ENCODE assay signal across 9 mouse cellular contexts in genomic region chr15:99092870-99093269, GRCm38 (mm10). TPM values are rescaled to one million over a fixed set of nuclear protein-coding genes. Genes with fewer than 3 reads are reported as not detected.
DNase-seq lines count a peak whose midpoint lies in the region; ATAC-seq lines count a peak whose summit lies in the region.
"Had no signal": no experiment of that assay in that cellular context is flagged by ENCODE, and none has a peak within 500 bp of the region (broad histone marks: within the 10 kb centered on the region; RNA-seq: fewer than 3 reads in every experiment).

Gene Dnajc22, plus strand, starts transcription at chr15:99093170.

- DNase-seq in heart, postnatal 36 days: no peak
- DNase-seq in MEL-GATA-1-ER (ENCODE audit: extremely low read depth, low read depth): peak; percentile 41
- no peak for DNase-seq in layer of hippocampus, postnatal 10 days (ENCODE audit: low spot score in 2 of 2)
- DNase-seq in cerebellum, adult 18-20 months: no peak
- DNase-seq in T-cell, adult 2 months (ENCODE audit: low spot score): no peak

- ATAC-seq in heart, embryonic 14.5 days (ENCODE audit: insufficient number of reproducible peaks, insufficient read depth, low FRiP score, low read depth): no peak
- ATAC-seq in hindbrain, embryonic 13.5 days (ENCODE audit: low FRiP score): no peak
- no peak for ATAC-seq in midbrain, embryonic 12.5 days (ENCODE audit: low FRiP score, low read depth)

- H3K27me3 ChIP-seq in heart, embryonic 14.5 days (ENCODE audit: control insufficient read depth, insufficient read depth, low read length): peaks cover 96% of the 10 kb centered on the region
- peaks cover 89% of the 10 kb centered on the region for H3K27me3 ChIP-seq in hindbrain, embryonic 13.5 days
- H3K27me3 ChIP-seq in midbrain, embryonic 12.5 days: peaks cover 94% of the 10 kb centered on the region

- peak within 1 kb of the TSS; percentile 62 for H3K9ac ChIP-seq in heart, embryonic 14.5 days (ENCODE audit: low read length)
- H3K9ac ChIP-seq in hindbrain, embryonic 13.5 days: peak within 1 kb of the TSS; percentile 73
- H3K9ac ChIP-seq in midbrain, embryonic 12.5 days (replicated peaks): peak within 1 kb of the TSS; percentile 47

- H3K9me3 ChIP-seq in heart, embryonic 14.5 days (ENCODE audit: control insufficient read depth, low read length): no peaks in the 10 kb centered on the region
- no peaks in the 10 kb centered on the region for H3K9me3 ChIP-seq in hindbrain, embryonic 13.5 days
- H3K9me3 ChIP-seq in midbrain, embryonic 12.5 days: no peaks in the 10 kb centered on the region
- H3K9me3 ChIP-seq: G1E had no signal

- peak within 1 kb of the TSS; percentile 91 for H3K4me2 ChIP-seq in heart, embryonic 14.5 days (ENCODE audit: low read length)
- H3K4me2 ChIP-seq in hindbrain, embryonic 13.5 days: peak within 1 kb of the TSS; percentile 80
- H3K4me2 ChIP-seq in midbrain, embryonic 12.5 days (replicated peaks): peak within 1 kb of the TSS; percentile 81

- H3K36me3 ChIP-seq in heart, embryonic 14.5 days (ENCODE audit: control insufficient read depth, insufficient read depth, low read length): no peaks in the 10 kb centered on the region
- H3K36me3 ChIP-seq in hindbrain, embryonic 13.5 days: no peaks in the 10 kb centered on the region
- H3K36me3 ChIP-seq in midbrain, embryonic 12.5 days: no peaks in the 10 kb centered on the region
- H3K36me3 ChIP-seq: G1E had no signal

- no peak within 1 kb of the TSS for H3K27ac ChIP-seq in heart, embryonic 14.5 days (replicated peaks in 1 of 2; ENCODE audit: control insufficient read depth in 1 of 2, insufficient read depth in 1 of 2, low read depth in 2 of 2, low read length in 2 of 2)
- H3K27ac ChIP-seq in hindbrain, embryonic 13.5 days: peak within 1 kb of the TSS; percentile 77
- H3K27ac ChIP-seq in midbrain, embryonic 12.5 days (replicated peaks): peak within 1 kb of the TSS; percentile 77

- H3K4me1 ChIP-seq in heart, embryonic 14.5 days (ENCODE audit: control insufficient read depth in 2 of 2, insufficient read depth in 2 of 2, low read length in 2 of 2): peaks cover 10 to 32% of the 10 kb centered on the region in 2 experiments; a peak in 3 of 4 replicates
- H3K4me1 ChIP-seq in hindbrain, embryonic 13.5 days (replicated peaks): peaks cover 87% of the 10 kb centered on the region
- H3K4me1 ChIP-seq in midbrain, embryonic 12.5 days: peaks cover 72% of the 10 kb centered on the region

- WGBS in heart, embryonic 14.5 days: 43% methylated on average over 8 of the region's 8 CpGs
- 19% methylated on average over 8 of the region's 8 CpGs for WGBS in hindbrain, embryonic 13.5 days
- WGBS in midbrain, embryonic 12.5 days: 12% methylated on average over 8 of the region's 8 CpGs

- H3K4me3 ChIP-seq in heart, embryonic 14.5 days (ENCODE audit: control insufficient read depth in 1 of 2, insufficient read depth in 1 of 2, low read depth in 1 of 2, low read length in 2 of 2): peak within 1 kb of the TSS; percentile 40 to 48
- peak within 1 kb of the TSS; percentile 45 for H3K4me3 ChIP-seq in hindbrain, embryonic 13.5 days
- peak within 1 kb of the TSS; percentile 45 for H3K4me3 ChIP-seq in midbrain, embryonic 12.5 days

- intact Hi-C loops in heart, postnatal 36 days (cut with DNase I): no loop called here

RNA-seq across cellular contexts. Expression of gene Dnajc22, which starts in this region (rescaled TPM):
- polyA plus RNA-seq in heart, embryonic 14.5 days (2014; fragmentation: Nextera tagmentation; extraction: Ambion mirVana): 0.93 and 1.3 TPM in 2 replicates
- total RNA-seq in heart, postnatal 36 days (2021): under 1 TPM; 0.22 to 0.36 TPM
- polyA plus RNA-seq in hindbrain, embryonic 13.5 days (2015; fragmentation: Nextera tagmentation; extraction: Ambion mirVana): 1.3 and 1.6 TPM in 2 replicates
- 1.9 and 2.2 TPM in 2 replicates for polyA plus RNA-seq in midbrain, embryonic 12.5 days (2016; fragmentation: Nextera tagmentation; extraction: Ambion mirVana)
- 1 to 10 TPM in 1 of 2 experiments, under 1 TPM in 1; 0.39 to 1.1 TPM for total RNA-seq in layer of hippocampus, postnatal 10 days (2021)
- polyA plus RNA-seq: G1E had no signal

Comparison
In these comparisons a context has a peak if more than half of its experiments do, and no peak if none do; other contexts are left out.
1. H3K27ac ChIP-seq: peak in hindbrain, embryonic 13.5 days (single experiment) and midbrain, embryonic 12.5 days (single experiment); none in heart, embryonic 14.5 days (0 of 2).
2. Peak in every context shown above with its lines, with median percentiles within 50 percentile points of each other: H3K4me2 ChIP-seq, H3K4me3 ChIP-seq and H3K9ac ChIP-seq.